16 mouse cellular contexts compared by ENCODE assay signal in the genomic region with DNA sequence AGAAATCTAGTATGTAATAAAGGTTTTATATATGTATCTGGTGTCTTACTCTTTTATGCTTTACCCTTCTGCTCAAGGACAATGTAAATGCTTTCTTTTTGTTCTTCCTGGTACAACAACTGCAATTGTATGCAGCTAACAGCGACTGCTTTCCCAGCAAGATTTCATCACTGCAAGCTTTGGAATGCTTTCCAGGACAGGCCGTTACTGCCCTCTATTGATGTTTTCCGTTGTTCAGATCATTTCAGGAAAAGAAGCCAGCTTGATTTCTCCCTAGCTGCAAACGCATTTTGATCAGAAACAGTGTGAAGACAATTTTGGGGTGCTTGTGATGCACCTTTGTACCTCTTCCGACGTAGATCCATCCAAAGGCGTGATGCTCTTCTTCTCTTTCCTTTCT.
A peak's percentile ranks its signal among the peaks of the same experiment; 100 is the strongest.
DNase-seq lines count a peak whose midpoint lies in the region; ATAC-seq and TF ChIP-seq lines count a peak whose summit lies in the region.
"Had no signal": no experiment of that assay in that cellular context is flagged by ENCODE, and none has a peak within 500 bp of the region (broad histone marks: within the 10 kb centered on the region; RNA-seq: fewer than 3 reads in every experiment).

No protein-coding gene starts in this region.

- peak; percentile 42 for TF ChIP-seq CTCF in left cerebral cortex, adult 2 months (IDR thresholded peaks at IDR 0.05)

- H3K4me3 ChIP-seq in left cerebral cortex, adult 2 months = no peak overlapping the region
- H3K4me3 ChIP-seq: forebrain, embryonic 15.5 days; heart, embryonic 12.5 days; limb, embryonic 12.5 days; lung, embryonic 15.5 days; midbrain, embryonic 12.5 days; neural tube, embryonic 15.5 days had no signal

- no peak for ATAC-seq in cerebellum, adult (ENCODE audit: insufficient number of reproducible peaks, low FRiP score, low TSS enrichment)
- ATAC-seq: forebrain, embryonic 15.5 days had no signal

- peak; percentile 9 to 11 for DNase-seq in cerebellum, postnatal 14 days
- no peak for DNase-seq in left cerebral cortex, adult 2 months (ENCODE audit: extremely low spot score in 1 of 2, low spot score in 2 of 2)
- DNase-seq in left cerebral cortex, adult 8-10 months (ENCODE audit: low spot score in 2 of 2) = no peak
- peak; percentile 3 for DNase-seq in ES-CJ7 (ENCODE audit: low read depth, low spot score)
- DNase-seq in layer of hippocampus, adult 9-10 months (ENCODE audit: low spot score) = peak; percentile 15
- no peak for DNase-seq in thymus, postnatal 10 days (ENCODE audit: low spot score in 2 of 2)
- no peak for DNase-seq in thymus, adult 18-20 months
- DNase-seq: gastrocnemius, postnatal 25 days; kidney, postnatal 25 days had no signal

- intact Hi-C loops in left cerebral cortex, adult 2 months (cut with DNase I) = no loop called here

- no peak overlapping the region for H3K27ac ChIP-seq in left cerebral cortex, adult 2 months
- H3K27ac ChIP-seq: forebrain, embryonic 15.5 days; limb, embryonic 12.5 days; lung, embryonic 15.5 days; midbrain, embryonic 12.5 days; neural tube, embryonic 15.5 days had no signal

Comparison
In these comparisons a context has a peak if more than half of its experiments do, and no peak if none do; other contexts are left out.
1. DNase-seq: peak in cerebellum, postnatal 14 days (2 of 2), ES-CJ7 (single experiment) and layer of hippocampus, adult 9-10 months (single experiment); none in left cerebral cortex, adult 2 months (0 of 2), left cerebral cortex, adult 8-10 months (0 of 2), thymus, postnatal 10 days (0 of 2) and thymus, adult 18-20 months (0 of 2).